Mouse (Mus musculus) ovary, postnatal 14 days (tissue): ENCODE measurements around the gene Zfp260.
"Not testable (repeated sequence)": the region's sequence is repeated elsewhere in the genome, so short reads cannot be mapped to it uniquely, and the experiment has no call there.

Source experiments
- DNase-seq: peaks from one replicate; pipeline ENCODE4 v3.0.0; 2022; ENCODE audit warnings: low spot score

Gene Zfp260

DNA sequence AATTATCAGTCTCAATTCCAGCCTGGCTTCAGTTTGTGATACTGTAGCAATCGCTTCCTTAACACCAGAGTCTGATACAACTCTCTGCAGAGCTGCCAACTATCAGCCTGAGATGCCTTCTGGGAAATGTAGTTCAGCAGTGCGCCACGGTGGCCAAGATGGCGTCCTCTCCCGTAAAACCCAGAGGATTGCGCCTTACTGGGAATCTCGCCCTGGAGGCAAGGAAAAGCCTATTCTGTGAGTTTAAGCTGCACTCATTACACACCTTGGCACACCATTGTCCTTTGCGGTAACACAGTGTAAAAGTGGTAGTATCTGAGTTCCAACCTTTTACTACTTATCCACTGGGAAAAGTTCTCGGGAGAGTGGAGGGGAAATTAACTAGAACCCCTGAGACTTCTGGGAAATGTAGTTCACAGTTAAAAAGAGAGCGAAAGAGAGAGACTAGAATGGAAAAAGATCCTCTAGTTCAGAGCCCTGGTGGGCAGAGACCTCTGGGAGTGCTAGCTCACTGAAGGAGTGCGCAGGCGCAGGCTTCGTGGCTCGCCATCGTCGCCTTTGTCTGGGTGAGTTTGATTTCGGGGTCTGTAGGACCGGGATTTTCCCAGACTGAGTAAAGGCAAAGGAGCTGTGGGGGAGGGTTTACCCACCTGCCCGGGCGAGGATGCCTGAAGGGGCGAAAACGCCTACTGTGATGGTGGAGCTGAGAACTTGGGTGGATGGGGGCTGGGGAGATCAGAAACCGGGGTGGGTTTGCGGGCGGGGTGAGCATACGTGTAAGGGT, at the start of gene Zfp260:
Gene Zfp260 (plus strand): TSS at position 132 of the 784 bp plus-strand sequence.
- peak; percentile 78 for DNase-seq

DNA sequence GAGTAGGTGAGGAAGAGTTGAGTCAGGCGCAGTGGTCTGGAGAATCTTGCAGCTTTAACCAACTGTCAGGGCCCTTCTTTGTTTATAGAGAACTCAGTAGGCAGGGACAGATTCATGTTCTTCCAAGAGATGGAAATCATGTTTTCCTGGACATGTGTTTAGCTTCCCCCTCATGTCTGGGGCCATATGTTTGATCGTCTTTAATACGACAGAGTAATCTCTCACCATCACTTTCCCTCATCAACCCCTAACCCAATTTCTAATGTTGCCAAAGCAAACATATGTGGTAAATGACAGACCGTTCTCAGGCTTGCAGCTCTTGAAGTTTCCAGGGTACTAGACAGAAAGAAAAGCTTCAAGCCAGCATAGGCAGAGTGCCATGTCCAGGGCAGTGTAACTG, 46.5 kb upstream of the Zfp260 start:
- no peak for DNase-seq

DNA sequence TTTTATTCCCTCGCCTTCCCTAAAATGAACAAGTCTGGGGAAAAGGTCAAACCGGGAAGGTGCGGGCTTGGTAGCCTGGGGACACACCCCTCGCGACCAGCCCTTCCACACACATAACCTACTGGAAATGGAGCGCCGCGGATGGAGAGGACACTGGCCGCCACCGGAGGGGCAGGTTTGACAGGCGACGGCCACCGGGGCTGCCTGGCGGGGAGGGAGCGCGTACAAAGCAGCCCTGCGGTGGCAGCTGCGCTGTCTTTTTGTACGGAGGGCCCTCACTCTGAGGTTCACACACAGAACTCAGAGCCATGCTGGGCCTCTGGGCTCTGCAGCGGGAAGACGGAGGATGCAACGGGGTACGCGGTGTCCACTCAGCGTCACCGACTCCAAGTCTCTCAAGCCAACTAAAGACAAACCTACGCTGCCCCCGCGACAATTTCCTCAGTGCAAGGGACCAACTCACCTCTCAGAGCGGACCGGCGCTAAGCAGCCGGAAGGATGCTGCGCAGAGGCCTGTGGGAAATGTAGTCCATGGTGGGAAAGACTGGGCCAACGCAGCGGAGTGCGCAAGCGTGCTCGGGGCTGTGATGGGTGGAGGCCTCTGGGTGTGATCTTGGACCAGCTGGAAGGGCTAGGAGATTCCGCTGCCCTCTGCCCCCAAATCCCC, 43.6 kb upstream of the Zfp260 start, which contains the start of gene Zfp14:
Gene Zfp14 (minus strand): TSS at position 499 of the 667 bp plus-strand sequence.
- DNase-seq, result peak; percentile 77

DNA sequence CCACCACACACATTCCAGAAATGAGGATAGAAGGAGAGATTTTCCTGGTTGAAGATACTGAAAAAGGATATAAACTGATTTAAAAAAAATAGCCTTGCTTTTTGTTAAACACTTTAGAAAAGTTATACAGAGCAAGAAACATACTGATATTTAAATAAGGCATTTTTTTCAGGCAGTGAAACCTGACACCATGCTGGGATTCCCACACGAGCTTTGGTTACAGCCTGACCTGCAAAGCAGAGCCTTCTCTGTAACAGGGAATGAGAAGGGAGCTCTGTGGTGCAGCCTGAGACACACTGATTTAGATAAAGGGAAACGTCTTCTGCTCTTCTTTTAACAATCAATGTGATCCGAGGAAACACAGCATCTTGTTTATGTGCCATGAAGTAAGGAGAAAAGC, 41.0 kb upstream of the Zfp260 start:
- DNase-seq, result no peak

DNA sequence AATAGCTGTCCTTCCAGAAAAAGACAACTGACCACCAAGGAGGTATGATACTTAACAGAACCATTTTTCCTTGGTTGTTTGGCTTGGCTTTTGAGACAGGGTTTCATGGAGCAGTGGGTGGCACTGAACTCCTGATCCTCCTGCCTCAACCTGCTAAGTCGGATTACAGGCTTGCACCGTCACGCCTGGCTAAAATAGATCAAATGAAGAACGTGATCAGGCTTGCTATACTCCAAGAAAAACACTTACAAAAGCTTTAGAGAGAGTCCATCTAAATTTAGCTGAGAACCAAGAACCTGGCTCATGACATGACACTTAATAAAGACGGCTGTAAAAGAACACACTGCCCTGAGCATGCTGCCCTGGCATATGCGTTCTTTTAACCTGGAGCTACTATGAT, 34.2 kb upstream of the Zfp260 start:
- DNase-seq, result no peak

DNA sequence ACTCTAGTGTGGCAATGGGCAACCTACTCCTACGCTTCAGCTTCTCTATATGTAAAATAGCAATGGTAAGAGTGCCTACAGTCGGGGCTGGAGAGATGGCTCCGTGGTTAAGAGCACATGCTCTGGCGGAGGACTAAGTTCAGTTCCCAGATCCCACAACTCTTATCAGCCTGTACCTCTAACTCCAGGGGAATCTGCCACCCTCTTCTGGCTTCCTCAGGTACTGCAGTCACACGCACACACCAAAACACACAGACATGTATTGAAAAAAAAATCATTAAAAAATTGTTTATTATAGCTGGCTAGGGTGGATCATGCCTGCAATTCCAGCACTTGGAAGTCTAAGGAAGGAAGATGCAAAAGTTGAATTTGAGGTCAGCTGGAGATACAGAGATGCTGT, 32.1 kb upstream of the Zfp260 start:
- no peak for DNase-seq

DNA sequence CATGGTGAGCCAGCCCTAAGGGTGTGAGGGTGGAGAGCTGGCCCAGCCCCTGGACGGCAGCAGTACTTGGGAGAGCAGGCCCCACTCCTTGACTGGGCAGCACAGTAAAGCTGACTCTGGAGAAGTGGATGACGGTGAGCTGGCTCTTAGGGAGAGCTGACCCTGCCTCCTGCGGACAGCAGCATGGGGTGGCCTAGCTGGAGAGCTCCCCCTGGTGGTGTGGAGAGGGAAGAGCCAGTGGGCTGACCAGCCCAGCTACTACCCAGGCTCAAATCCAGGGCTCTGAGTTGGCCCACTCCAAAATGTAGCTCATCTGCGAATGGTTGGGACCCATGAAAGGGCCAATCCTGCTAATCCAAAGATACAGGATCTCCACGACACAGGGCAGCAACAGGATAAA, 30.0 kb upstream of the Zfp260 start:
- DNase-seq, result no peak

DNA sequence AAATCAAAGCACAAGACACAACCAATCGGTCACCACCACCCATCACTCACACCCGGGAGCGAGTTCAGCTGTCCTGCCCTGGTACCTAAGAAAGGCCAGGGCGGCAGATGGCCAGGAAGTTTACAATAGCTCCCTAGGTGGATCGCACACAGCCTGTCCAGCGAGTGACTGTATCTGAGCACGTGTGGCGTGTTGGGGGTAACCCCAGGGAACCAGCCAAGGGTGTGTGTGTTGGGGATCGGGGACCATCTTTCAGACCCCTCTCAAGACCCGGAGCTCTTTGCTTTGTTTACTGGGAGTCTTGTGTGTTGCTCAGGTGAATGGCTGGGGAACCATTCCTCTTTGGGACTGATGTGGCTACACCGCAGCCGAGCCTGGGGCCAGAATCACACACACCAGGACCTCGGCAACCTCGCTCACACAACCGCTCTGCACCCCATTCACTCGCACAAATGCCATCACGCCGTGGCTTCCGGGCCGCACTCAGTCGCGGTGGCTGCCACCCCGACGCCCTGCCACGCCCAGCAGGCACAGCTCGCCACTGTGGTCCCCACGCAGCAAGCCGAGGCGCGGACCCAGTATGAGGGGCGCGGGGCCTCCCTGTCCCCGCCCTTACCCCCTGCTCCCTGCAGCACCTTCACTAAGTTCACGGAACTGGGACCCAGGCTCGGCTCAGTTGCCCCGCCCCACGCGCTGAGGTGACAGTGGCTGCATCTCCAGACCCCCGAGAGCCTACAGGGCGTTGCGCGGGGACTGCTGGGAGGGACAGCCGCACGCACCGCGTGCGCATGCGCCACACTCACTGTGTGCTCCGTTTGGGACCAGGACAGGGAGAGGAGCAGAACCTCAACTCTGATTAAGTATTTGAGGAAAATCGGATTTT, 22.2 kb upstream of the Zfp260 start, which contains the start of gene Zfp82:
Gene Zfp82 (minus strand): TSS at position 755 of the 883 bp plus-strand sequence.
- peak; percentile 61 for DNase-seq

DNA sequence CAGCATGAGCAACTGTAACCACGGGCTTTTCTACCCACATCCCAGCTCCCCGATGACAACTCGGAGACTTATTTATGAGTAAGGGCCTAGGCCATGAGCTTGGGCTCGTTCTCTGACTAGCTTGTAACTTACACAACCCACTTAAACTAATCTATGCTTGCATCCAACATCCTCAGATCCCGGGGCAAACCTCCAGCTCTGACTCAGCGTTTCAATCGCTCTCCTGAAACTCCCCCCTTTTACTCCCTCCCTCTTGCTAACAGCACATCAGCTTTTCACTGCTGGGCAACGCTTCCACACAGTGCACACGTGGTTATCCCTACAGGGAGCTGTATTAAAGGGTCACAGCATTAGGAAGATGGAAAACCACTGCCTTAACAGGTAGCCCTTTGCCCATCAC, 8.1 kb upstream of the Zfp260 start:
- DNase-seq, result no peak

DNA sequence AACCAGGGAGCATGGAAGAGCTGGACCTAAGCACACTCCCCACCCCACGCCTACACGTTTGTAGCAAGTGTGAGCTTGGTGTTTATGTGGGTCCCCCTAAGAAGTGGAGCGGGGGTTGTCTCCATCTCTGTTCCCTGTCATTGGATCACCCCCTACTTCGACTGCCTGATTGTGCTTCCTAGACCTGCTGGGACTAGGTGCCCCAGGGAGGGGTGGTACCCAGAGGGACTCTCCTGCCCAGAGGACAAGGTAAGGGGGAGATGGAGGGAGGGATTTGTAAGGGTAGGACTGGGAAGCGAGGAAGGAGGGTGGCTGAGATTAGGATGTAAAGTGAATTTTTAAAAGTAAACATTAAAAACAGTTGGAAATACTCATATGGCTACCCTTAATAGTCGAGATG, 5.2 kb upstream of the Zfp260 start:
- DNase-seq, result no peak

DNA sequence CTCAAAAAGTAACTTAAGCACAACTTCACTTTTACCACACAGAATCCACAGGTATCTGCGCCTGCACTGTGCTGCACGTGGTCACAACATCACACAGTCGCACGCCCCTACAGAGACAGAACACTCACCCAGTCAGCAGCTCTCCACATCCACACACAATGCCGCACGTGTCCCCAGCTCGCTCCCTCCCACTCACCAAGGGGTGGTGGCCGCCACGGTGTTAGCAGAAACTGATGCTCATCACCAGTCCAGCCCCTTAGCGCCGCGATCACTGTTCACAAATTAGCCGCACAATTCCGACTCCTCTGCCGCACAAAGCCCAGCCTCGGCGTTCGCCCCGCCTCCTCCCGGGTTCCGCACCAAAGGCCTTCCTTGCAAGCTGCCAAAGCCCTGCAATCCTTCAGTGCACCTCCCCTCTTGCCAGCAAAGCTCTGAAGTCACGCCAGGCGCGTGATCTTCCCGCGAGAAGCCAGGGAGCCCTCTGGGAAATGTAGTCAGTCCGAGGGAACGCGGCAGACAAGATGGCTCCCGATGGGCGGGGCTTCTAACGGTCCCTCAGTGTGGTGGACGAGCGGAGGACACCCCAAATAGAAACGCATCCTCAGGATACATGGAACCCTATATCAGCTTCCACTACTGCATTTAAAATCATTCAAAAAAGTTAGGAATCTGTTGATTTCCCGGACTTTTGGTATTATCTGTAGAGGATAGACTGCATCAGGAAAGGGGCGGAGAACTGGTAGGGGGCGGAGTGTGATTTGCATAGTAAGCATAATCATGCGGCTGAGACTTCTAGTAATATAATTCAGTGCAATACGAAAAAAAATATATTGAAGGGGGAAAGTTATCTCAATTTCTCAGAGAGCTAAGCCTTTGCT, 4.2 kb upstream of the Zfp260 start, which contains the start of the genes Gm26920 and Zfp566:
Gene Gm26920 (minus strand): TSS at position 319 of the 878 bp plus-strand sequence.
Gene Zfp566 (minus strand): TSS at position 436 of the 878 bp plus-strand sequence.
- peak; percentile 91 for DNase-seq

DNA sequence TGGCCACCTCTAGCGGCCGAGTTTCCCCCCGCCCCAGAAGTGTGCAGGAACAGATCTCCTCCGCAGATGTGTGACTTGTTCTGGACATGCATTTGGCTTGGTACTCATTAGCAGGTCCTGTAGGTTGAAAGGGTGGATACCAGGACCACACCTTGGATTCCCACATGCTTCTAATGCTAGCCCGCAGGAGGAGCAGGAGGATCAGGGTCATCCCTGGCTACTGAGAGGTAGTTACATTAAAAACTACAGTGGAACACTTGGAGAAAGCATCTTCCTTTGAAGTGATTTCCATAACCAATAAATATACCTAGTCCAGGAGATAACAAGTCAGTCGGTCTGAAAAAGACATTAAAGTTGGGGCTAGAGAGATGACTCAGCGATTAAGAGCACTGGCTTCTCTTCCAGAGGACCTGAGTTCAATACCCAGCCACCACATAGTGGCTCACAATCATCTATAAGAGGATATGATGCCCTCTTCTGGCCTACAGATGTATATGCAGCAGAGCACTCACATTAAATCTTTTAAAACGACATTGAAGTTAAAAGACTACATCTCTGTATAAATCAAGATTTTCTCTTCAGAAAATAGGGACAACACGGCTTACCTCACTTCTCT, 3.5 kb upstream of the Zfp260 start:
- DNase-seq, result no peak

DNA sequence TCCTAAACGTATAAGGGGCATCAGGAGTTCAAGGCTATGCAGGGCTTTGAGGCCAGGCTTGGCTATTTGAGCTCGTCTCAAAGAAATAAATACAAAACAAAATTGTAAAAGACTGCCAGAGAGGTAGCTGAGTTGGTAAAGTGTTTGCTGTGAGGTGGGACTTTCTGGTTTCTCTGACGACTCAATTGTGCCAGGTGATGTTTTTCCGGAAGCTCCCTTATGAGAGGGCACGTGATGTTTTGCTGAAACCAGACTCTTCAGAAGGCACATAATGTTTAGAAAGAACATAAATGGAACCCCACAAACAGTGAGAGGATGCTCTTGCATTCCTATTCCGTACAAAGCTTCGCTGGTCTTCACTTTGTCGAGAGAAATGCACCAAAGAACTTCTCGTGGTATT, 1.9 kb upstream of the Zfp260 start:
- DNase-seq, result no peak

DNA sequence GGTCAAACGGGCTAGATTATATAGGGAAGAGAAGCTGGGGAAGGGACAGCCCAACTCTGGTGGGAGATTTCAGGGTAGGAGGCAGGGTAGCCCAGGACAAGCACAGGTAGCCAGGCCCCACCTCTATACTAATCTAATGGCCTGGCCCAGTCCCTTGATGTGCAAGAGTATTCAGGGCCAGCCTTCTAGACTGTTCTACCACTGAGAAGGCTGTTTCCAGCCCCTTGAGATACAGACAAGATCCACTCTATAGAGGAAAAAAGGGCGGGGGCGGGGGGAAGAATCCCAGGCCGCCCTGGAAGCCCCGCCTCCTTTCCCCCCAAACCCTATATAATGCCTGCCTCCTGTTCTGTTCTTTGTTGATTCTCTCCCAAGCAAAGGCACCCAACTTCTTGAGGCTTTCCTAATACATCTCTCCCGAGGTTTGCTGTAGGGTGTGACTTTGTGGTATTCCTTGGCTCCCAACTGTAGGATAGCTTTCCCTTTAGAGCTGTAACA, 610 bp upstream of the Zfp260 start:
- DNase-seq, result no peak

DNA sequence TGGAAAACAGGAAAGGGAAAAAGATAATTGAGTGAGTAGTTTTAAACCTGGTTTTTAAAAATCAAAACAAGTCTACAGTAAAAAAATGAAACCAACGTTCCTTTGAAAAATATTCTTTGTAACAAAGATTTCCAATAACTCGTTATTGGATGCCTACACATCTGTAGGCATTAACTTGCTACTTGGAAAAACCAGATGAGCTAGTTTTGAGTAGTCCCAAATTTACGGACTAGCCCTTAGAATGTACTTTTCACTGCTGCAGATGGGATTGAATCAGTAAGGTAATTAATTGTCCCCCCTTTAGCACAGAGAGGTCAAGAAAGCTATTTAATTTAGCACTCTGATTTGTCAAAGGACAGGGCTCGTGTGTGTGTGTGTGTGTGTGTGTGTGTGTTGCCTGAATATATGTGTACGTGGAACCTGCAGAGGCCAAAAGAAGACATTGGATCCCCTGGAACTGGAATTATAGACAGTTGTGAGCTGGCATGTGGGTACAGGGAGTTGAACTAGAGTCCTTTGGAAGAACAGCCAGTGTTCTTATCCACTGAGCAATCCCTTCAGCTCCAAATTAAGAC, 1.1 kb downstream of the Zfp260 start:
- DNase-seq, result no peak

DNA sequence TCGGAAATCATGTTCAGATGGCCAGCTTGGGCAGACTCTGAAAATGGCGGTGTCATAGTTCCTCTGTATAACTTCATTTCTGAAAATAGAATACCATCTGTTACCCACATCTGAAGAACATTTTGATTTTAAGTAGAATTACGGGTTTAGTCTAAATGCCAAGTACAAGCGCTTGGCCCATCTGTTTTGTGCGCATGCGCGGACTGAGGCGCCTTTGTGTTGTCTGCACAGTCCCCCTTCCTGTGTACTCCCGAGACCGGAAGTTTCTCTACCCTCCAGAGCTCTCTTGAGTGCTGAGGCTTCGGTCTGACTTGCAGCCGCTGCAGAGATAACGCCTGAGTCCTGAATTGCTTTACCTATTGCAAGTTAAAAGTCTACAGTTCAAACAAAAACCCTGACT, 4.7 kb downstream of the Zfp260 start:
- DNase-seq, result no peak

DNA sequence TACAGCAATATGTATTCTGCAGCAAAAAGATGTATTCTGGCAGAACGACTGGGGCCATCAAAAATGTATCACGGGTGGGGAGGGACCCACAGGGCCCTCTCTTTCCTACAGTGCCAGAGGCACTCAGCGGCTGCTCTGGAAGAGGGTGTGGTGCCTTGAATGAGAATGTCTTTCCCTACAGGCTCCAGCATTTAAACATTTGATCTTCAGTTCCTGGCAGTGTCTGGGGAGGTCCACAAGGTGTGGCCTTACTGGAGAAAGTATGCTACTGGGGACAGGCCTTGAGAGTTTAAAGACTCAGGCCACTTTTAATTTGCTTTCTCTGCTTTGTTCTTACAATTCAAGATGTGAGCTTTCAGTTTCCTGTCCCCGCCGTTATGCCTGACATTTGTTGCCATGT, 21.5 kb downstream of the Zfp260 start:
- no peak for DNase-seq

DNA sequence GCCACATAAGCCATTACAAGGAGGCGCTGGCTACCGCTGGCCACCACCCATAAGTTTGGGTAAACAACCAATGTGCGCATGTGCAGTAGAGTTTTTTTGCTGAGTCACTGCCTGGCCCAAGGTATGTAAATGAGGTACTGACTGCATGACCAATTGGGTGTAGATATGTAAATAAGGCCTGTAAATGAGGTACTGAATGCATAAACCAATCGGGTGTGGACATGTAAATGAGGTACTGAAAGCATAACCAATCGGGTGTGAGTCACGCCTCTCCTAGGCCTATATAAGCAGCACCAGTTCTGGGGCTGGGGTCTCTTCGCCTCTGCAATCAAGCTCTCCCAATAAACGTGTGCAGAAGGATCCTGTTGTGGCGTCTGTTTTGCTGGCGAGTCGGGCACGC, 23.4 kb downstream of the Zfp260 start:
- DNase-seq, result not testable (repeated sequence)

DNA sequence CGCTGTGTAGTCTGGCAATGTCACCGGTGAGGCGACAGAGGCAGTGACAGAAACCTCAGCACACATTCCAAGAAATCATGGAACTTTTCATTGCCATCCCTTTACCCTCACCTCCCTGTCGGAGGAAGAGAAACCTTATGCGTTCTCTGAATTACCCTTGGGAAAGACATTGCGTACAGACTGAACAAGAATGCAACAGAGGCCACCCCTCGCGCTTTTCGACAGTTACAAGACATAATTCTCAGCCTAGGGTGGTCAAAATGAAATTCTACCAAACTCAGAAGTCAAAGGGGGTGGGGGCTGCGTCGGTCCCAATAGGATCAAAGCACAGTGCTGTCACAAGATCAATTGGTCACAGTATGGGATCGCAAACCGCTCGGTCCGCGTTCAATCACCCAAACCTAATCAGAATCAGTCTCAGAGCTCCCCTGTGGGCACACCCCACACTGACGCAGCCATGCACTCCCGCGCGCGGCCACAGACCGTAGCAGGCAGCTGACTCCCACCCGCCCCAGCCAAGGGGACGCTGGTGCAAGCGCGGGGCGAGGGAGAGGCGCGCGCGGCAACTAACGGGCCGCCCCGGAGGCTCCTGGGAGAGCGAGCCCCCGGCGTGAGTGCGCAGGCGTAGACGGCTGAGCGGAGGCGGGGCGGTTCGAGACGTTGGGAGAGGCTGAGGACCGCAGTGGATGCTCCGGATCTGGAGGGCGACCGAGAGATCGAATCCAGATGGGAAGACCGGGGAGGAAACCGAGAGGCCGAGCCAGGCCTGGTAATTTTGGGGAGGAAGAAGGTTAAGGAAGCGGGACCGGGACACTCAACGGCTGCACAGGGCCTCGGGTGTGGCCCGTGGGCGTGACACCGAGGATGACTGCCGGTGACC, 27.0 kb downstream of the Zfp260 start, which contains the start of gene Zfp382:
Gene Zfp382 (plus strand): TSS at position 635 of the 880 bp plus-strand sequence.
- peak; percentile 81 for DNase-seq
